Mouse (Mus musculus): ENCODE results near the gene Cat. TPM values are rescaled to one million over a fixed set of nuclear protein-coding genes. Genes with fewer than 3 reads are reported as not detected.

The Cat gene
- polyA plus RNA-seq, 1 experiment from 2014 or later, result 42.2 TPM

GRCm38 (mm10) chr2:103432695-103433275 lies 52.2 kb downstream of the Cat start:
- TF ChIP-seq CTCF (IDR thresholded peaks at IDR 0.05; ENCODE audit: low read depth) (no peak), EP300 (optimal IDR thresholded peaks at IDR 0.05) (no peak)

DNA sequence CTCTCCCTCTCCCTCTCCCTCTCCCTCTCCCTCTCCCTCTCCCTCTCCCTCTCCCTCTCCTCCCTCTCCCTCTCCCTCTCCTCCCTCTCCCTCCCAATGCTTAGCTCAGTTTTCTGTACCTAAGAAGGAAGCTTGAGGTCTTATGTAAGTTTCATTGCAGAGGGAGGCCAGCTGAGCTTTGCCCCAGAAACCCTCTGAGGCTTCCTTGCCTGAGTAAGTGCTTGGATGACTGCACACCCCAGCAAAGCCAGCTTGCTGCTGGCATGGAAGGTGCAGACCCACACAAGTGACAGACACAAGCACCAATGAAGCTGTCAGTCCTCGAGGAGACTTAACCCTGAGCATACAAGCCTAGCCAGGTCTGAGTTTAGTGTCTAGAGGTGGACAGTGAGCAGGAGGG lies 54.2 kb downstream of the Cat start:
- no peak overlapping the region for H3K4me3 ChIP-seq (ENCODE audit: low read depth, low read length)
- H3K9me3 ChIP-seq (ENCODE audit: control insufficient read depth, low read length), result no peaks in the 10 kb centered on the region
- H3K4me2 ChIP-seq (replicated peaks; ENCODE audit: low read depth), result no peak overlapping the region
- 50% methylated on average over 1 of the region's 1 CpGs for WGBS
- DNase-seq (ENCODE audit: low spot score) (no peak), ATAC-seq (ENCODE audit: low FRiP score, low TSS enrichment) (no peak)
- H3K4me1 ChIP-seq (replicated peaks; ENCODE audit: control insufficient read depth, insufficient read depth), result no peaks in the 10 kb centered on the region
- no peaks in the 10 kb centered on the region for H3K36me3 ChIP-seq (ENCODE audit: control insufficient read depth, insufficient read depth, low read length)
- no peak overlapping the region for H3K9ac ChIP-seq (ENCODE audit: low read length)
- no peak overlapping the region for H3K27ac ChIP-seq (replicated peaks)
- no peaks in the 10 kb centered on the region for H3K27me3 ChIP-seq (ENCODE audit: control insufficient read depth, insufficient read depth, low read length)
- no peak for TF ChIP-seq CTCF (IDR thresholded peaks at IDR 0.05; ENCODE audit: low read depth)
- TF ChIP-seq EP300 (optimal IDR thresholded peaks at IDR 0.05), result no peak

More at GRCm38 (mm10) chr2:103432695-103433275, 52.2 kb downstream of the Cat start:
- WGBS, result 56% methylated on average over 8 of the region's 8 CpGs
- ATAC-seq (ENCODE audit: low FRiP score, low TSS enrichment), result no peak
- no peak overlapping the region for H3K9ac ChIP-seq (ENCODE audit: low read length)
- H3K27ac ChIP-seq (replicated peaks), result no peak overlapping the region
- H3K4me1 ChIP-seq (replicated peaks; ENCODE audit: control insufficient read depth, insufficient read depth), result no peaks in the 10 kb centered on the region
- no peaks in the 10 kb centered on the region for H3K9me3 ChIP-seq (ENCODE audit: control insufficient read depth, low read length)
- H3K36me3 ChIP-seq (ENCODE audit: control insufficient read depth, insufficient read depth, low read length), result no peaks in the 10 kb centered on the region
- no peaks in the 10 kb centered on the region for H3K27me3 ChIP-seq (ENCODE audit: control insufficient read depth, insufficient read depth, low read length)
- H3K4me2 ChIP-seq (replicated peaks; ENCODE audit: low read depth), result no peak overlapping the region
- H3K4me3 ChIP-seq (ENCODE audit: low read depth, low read length), result no peak overlapping the region
- DNase-seq (ENCODE audit: low spot score), result no peak

GRCm38 (mm10) chr2:103428356-103428755 lies 56.6 kb downstream of the Cat start:
- 59% methylated on average over 3 of the region's 3 CpGs for WGBS
- H3K4me1 ChIP-seq (replicated peaks; ENCODE audit: control insufficient read depth, insufficient read depth), result no peaks in the 10 kb centered on the region
- TF ChIP-seq CTCF (IDR thresholded peaks at IDR 0.05; ENCODE audit: low read depth), result no peak
- no peak for TF ChIP-seq EP300 (optimal IDR thresholded peaks at IDR 0.05)

GRCm38 (mm10) chr2:103425456-103426063 lies 59.4 kb downstream of the Cat start:
- no peaks in the 10 kb centered on the region for H3K4me1 ChIP-seq (replicated peaks; ENCODE audit: control insufficient read depth, insufficient read depth)
- no peaks in the 10 kb centered on the region for H3K27me3 ChIP-seq (ENCODE audit: control insufficient read depth, insufficient read depth, low read length)
- H3K4me3 ChIP-seq (ENCODE audit: low read depth, low read length), result no peak overlapping the region
- DNase-seq (ENCODE audit: low spot score), result no peak
- H3K27ac ChIP-seq (replicated peaks), result no peak overlapping the region
- H3K4me2 ChIP-seq (replicated peaks; ENCODE audit: low read depth), result no peak overlapping the region
- H3K9me3 ChIP-seq (ENCODE audit: control insufficient read depth, low read length), result no peaks in the 10 kb centered on the region
- ATAC-seq (ENCODE audit: low FRiP score, low TSS enrichment), result no peak
- 64% methylated on average over 11 of the region's 11 CpGs for WGBS
- TF ChIP-seq CTCF (IDR thresholded peaks at IDR 0.05; ENCODE audit: low read depth) (no peak), EP300 (optimal IDR thresholded peaks at IDR 0.05) (no peak)
- H3K36me3 ChIP-seq (ENCODE audit: control insufficient read depth, insufficient read depth, low read length), result no peaks in the 10 kb centered on the region
- H3K9ac ChIP-seq (ENCODE audit: low read length), result no peak overlapping the region

More at GRCm38 (mm10) chr2:103428356-103428755, 56.6 kb downstream of the Cat start:
- no peaks in the 10 kb centered on the region for H3K36me3 ChIP-seq (ENCODE audit: control insufficient read depth, insufficient read depth, low read length)
- no peak overlapping the region for H3K4me2 ChIP-seq (replicated peaks; ENCODE audit: low read depth)
- DNase-seq (ENCODE audit: low spot score) (no peak), ATAC-seq (ENCODE audit: low FRiP score, low TSS enrichment) (no peak)
- H3K27me3 ChIP-seq (ENCODE audit: control insufficient read depth, insufficient read depth, low read length), result no peaks in the 10 kb centered on the region
- no peaks in the 10 kb centered on the region for H3K9me3 ChIP-seq (ENCODE audit: control insufficient read depth, low read length)
- no peak overlapping the region for H3K9ac ChIP-seq (ENCODE audit: low read length)
- no peak overlapping the region for H3K4me3 ChIP-seq (ENCODE audit: low read depth, low read length)
- H3K27ac ChIP-seq (replicated peaks), result no peak overlapping the region

DNA sequence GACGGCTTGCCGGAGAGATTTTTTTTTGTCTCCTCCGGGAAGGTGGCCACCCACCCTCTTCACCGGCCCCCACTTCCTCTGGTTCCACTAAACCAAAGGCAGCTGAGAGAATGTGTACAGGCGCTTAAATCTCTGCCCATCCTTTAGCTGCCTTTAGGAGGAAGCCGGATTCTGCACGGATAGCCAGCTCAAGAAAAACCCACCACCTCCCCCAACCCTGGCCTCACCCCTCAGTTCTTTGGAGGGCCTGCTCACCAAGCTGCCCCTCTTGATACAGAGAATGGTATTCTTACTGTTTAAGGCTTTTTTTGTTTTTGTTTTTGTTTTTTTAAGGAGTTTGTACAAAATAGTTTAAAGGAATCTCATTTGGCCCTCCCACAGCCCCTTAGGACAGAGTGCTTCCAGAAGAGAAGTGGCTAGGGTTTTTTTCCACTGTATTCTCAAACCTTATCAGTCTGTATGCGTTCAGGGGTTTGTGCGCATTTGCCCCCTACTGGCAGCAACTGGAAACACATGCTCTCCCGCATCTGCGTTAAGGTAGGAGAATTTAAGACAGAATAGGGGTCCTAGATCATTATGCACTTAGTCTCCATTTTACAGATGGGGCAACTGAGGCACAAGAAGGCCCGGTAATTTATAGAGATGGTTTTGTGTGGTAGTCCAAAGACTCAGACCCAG lies 60.5 kb downstream of the Cat start:
- no peak for TF ChIP-seq EP300 (optimal IDR thresholded peaks at IDR 0.05)
- peak; percentile 87 for TF ChIP-seq CTCF (IDR thresholded peaks at IDR 0.05; ENCODE audit: low read depth)

GRCm38 (mm10) chr2:103423884-103424283 lies 61.1 kb downstream of the Cat start:
- H3K4me2 ChIP-seq (replicated peaks; ENCODE audit: low read depth), result peak overlapping the region; percentile 38
- peak; percentile 65; the same call in 1 of the 2 replicates for ATAC-seq (ENCODE audit: low FRiP score, low TSS enrichment)

More for the DNA sequence above, 60.5 kb downstream of the Cat start:
- no peak overlapping the region for H3K27ac ChIP-seq (replicated peaks)
- H3K4me3 ChIP-seq (ENCODE audit: low read depth, low read length), result peak overlapping the region; percentile 20
- DNase-seq (ENCODE audit: low spot score) (peak; percentile 66), ATAC-seq (ENCODE audit: low FRiP score, low TSS enrichment) (no peak; the same call in 1 of the 2 replicates)
- no peaks in the 10 kb centered on the region for H3K9me3 ChIP-seq (ENCODE audit: control insufficient read depth, low read length)
- no peaks in the 10 kb centered on the region for H3K4me1 ChIP-seq (replicated peaks; ENCODE audit: control insufficient read depth, insufficient read depth)
- WGBS, result 23% methylated on average over 12 of the region's 12 CpGs
- peak overlapping the region; percentile 38 for H3K4me2 ChIP-seq (replicated peaks; ENCODE audit: low read depth)
- no peaks in the 10 kb centered on the region for H3K36me3 ChIP-seq (ENCODE audit: control insufficient read depth, insufficient read depth, low read length)
- no peaks in the 10 kb centered on the region for H3K27me3 ChIP-seq (ENCODE audit: control insufficient read depth, insufficient read depth, low read length)
- H3K9ac ChIP-seq (ENCODE audit: low read length), result no peak overlapping the region

More at GRCm38 (mm10) chr2:103423884-103424283, 61.1 kb downstream of the Cat start:
- Histone ChIP-seq H3K4me3 (ENCODE audit: low read depth, low read length) (peak overlapping the region; percentile 20), H3K27ac (replicated peaks) (no peak overlapping the region), H3K9me3 (ENCODE audit: control insufficient read depth, low read length) (no peaks in the 10 kb centered on the region), H3K9ac (ENCODE audit: low read length) (no peak overlapping the region), H3K27me3 (ENCODE audit: control insufficient read depth, insufficient read depth, low read length) (no peaks in the 10 kb centered on the region), H3K4me1 (replicated peaks; ENCODE audit: control insufficient read depth, insufficient read depth) (no peaks in the 10 kb centered on the region), H3K36me3 (ENCODE audit: control insufficient read depth, insufficient read depth, low read length) (no peaks in the 10 kb centered on the region)
- WGBS, result 51% methylated on average over 12 of the region's 12 CpGs
- DNase-seq (ENCODE audit: low spot score), result peak; percentile 32
- TF ChIP-seq EP300 (optimal IDR thresholded peaks at IDR 0.05), result no peak
- no peak for TF ChIP-seq CTCF (IDR thresholded peaks at IDR 0.05; ENCODE audit: low read depth)
